Mouse (Mus musculus): ENCODE results near the gene Kcnq5. TPM values are rescaled to one million over a fixed set of nuclear protein-coding genes. Genes with fewer than 3 reads are reported as not detected.

The Kcnq5 gene
- total and polyA plus RNA-seq, 3 experiments: 6.5 to 8.7 (median 8.2) TPM

GRCm38 (mm10) chr1:21650820-21651219 is 310.9 kb downstream of the Kcnq5 start:
- dilution Hi-C loops (cut with MboI; ENCODE audit: extremely low pct_ligation_motif_present, extremely low pct_unique_long_range_greater_than_20kb, low sequenced_read_pairs): no loop called here
- Histone ChIP-seq H3K9me3 (replicated peaks; ENCODE audit: low read length) (no peaks in the 10 kb centered on the region), H3K4me2 (ENCODE audit: insufficient read depth, low read depth, poor library complexity, severe bottlenecking) (no peak overlapping the region; the same call in 1 of the 2 replicates), H3K4me1 (ENCODE audit: control insufficient read depth in 1 of 2, insufficient read depth in 2 of 2) (peaks cover 0 to 21% of the 10 kb centered on the region in 2 experiments; a peak in 1 of 4 replicates), H3K4me3 (replicated peaks in 1 of 3; ENCODE audit: low read depth in 2 of 3, low read length in 2 of 3, poor library complexity in 1 of 3) (no peak overlapping the region), H3K27ac (ENCODE audit: insufficient read depth, low read depth) (no peak overlapping the region), H3K9ac (ENCODE audit: insufficient read depth, low read depth) (no peak overlapping the region), H3K36me3 (replicated peaks in 1 of 2; ENCODE audit: control insufficient read depth in 1 of 2, insufficient read depth in 1 of 2, low read length in 1 of 2) (no peaks in the 10 kb centered on the region), H3K79me2 (replicated peaks; ENCODE audit: control insufficient read depth, extremely low read depth, insufficient read depth, poor library complexity, severe bottlenecking) (no peaks in the 10 kb centered on the region), H3K27me3 (replicated peaks) (no peaks in the 10 kb centered on the region)
- TF ChIP-seq IRF4 (IDR thresholded peaks at IDR 0.05; ENCODE audit: low read depth, low read length): peak; percentile 46
- TF ChIP-seq MAFK (IDR thresholded peaks at IDR 0.05; ENCODE audit: insufficient replicate concordance, low read length): no peak
- TF ChIP-seq MEF2A (IDR thresholded peaks at IDR 0.05; ENCODE audit: borderline replicate concordance, low read depth, low read length): 0 out of 2 replicates have a peak, but pooled peaks have one; percentile 42
- in situ Hi-C loops (cut with MboI; ENCODE audit: low pct_ligation_motif_present, low pct_unique_long_range_greater_than_20kb, low sequenced_read_pairs): no loop called here
- peak; percentile 35 for DNase-seq (ENCODE audit: extremely low read depth)

- Histone ChIP-seq H3K9me3 (replicated peaks; ENCODE audit: low read length) (no peaks in the 10 kb centered on the region), H3K4me1 (ENCODE audit: control insufficient read depth in 1 of 2, insufficient read depth in 2 of 2) (peaks cover 4 to 26% of the 10 kb centered on the region in 2 experiments), H3K4me2 (ENCODE audit: insufficient read depth, low read depth, poor library complexity, severe bottlenecking) (no peak overlapping the region), H3K27ac (ENCODE audit: insufficient read depth, low read depth) (no peak overlapping the region), H3K4me3 (replicated peaks in 1 of 3; ENCODE audit: low read depth in 2 of 3, low read length in 2 of 3, poor library complexity in 1 of 3) (no peak overlapping the region), H3K36me3 (replicated peaks in 1 of 2; ENCODE audit: control insufficient read depth in 1 of 2, insufficient read depth in 1 of 2, low read length in 1 of 2) (no peaks in the 10 kb centered on the region), H3K27me3 (replicated peaks) (no peaks in the 10 kb centered on the region), H3K9ac (ENCODE audit: insufficient read depth, low read depth) (no peak overlapping the region), H3K79me2 (replicated peaks; ENCODE audit: control insufficient read depth, extremely low read depth, insufficient read depth, poor library complexity, severe bottlenecking) (no peaks in the 10 kb centered on the region)
- in situ Hi-C loops (cut with MboI; ENCODE audit: low pct_ligation_motif_present, low pct_unique_long_range_greater_than_20kb, low sequenced_read_pairs): no loop called here
- dilution Hi-C loops (cut with MboI; ENCODE audit: extremely low pct_ligation_motif_present, extremely low pct_unique_long_range_greater_than_20kb, low sequenced_read_pairs): no loop called here
- no peak for TF ChIP-seq MEF2A (IDR thresholded peaks at IDR 0.05; ENCODE audit: borderline replicate concordance, low read depth, low read length)
- no peak for TF ChIP-seq MAX (IDR thresholded peaks at IDR 0.05; ENCODE audit: low read length)
- no peak for TF ChIP-seq NELFE (IDR thresholded peaks at IDR 0.05; ENCODE audit: low read depth, low read length)
- no peak for TF ChIP-seq KAT2A (IDR thresholded peaks at IDR 0.05; ENCODE audit: insufficient replicate concordance, low read length)
- no peak for TF ChIP-seq ZNF384 (IDR thresholded peaks at IDR 0.05; ENCODE audit: low read depth, low read length)
- no peak for TF ChIP-seq ZKSCAN1 (IDR thresholded peaks at IDR 0.05; ENCODE audit: borderline replicate concordance, low read depth, low read length)
- no peak for TF ChIP-seq ELF1 (IDR thresholded peaks at IDR 0.05; ENCODE audit: low read depth, low read length)
- no peak for TF ChIP-seq CHD2 (IDR thresholded peaks at IDR 0.05; ENCODE audit: low read length)
- no peak for TF ChIP-seq POLR2A (IDR thresholded peaks at IDR 0.05; ENCODE audit: low read depth, low read length)
- TF ChIP-seq MXI1 (IDR thresholded peaks at IDR 0.05; ENCODE audit: low read depth, low read length): no peak
- TF ChIP-seq CHD1 (IDR thresholded peaks at IDR 0.05; ENCODE audit: low read depth, low read length): no peak
- TF ChIP-seq JUND (conservative IDR thresholded peaks at IDR 0.05; ENCODE audit: low read depth, low read length): no peak
- TF ChIP-seq SIN3A (IDR thresholded peaks at IDR 0.05; ENCODE audit: low read length): no peak
- TF ChIP-seq SMC3 (IDR thresholded peaks at IDR 0.05; ENCODE audit: low read depth, low read length): no peak
- TF ChIP-seq MAFK (IDR thresholded peaks at IDR 0.05; ENCODE audit: insufficient replicate concordance, low read length): no peak
- TF ChIP-seq RCOR1 (conservative IDR thresholded peaks at IDR 0.05; ENCODE audit: low read depth, low read length): no peak
- no peak for DNase-seq (ENCODE audit: extremely low read depth)
Measured at GRCm38 (mm10) chr1:21635406-21635805, 326.3 kb downstream of the Kcnq5 start.
